Mouse (Mus musculus): ENCODE data around the gene Ackr1.

DNA sequence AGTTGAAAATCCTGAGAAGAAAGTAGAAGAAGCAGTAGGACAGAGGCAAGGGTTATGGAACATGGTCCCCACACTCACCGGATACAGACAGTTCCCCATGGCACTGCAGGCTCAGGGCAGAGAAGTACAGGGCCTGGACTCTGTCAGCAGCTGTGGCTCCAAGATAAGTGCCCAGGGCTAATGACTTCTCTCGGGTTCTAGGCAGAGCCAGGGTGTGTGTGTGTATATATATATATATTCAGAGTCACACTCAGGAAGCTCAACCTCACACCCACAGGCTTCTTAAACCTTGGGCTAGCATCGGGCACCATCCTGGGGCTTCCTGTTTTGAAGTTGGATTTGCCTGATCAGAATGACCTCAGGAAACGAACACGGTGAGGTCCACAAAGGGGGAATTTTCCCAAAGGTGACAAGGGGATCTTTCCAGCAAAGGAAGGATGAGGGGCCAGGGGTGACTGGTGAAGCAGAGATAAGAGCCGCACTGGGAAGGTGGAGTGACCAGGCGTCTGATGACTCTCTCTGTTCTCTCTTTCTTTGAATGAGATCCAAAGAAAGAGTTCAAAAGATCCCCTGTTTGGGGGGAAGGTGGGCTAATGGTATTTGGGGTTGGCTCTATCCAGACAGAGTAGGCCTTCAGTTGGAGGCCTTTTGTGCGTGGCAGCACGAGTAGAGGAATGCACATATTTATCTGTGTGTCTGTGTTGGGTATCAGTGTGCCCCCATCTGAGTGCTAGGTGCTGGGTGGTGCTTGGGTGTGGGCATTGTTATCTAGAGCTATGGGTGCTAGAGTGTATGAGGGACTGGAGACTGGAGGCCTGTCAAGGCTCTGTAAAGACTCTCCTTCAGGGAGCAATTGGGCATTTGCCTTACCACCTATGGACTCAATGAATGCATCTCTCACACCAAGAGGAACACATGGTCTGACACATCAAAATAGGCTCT, at the start of gene Ackr1:
- no peak for TF ChIP-seq CTCF (conservative IDR thresholded peaks at IDR 0.05; ENCODE audit: low read length)
- TF ChIP-seq NANOG (IDR thresholded peaks at IDR 0.05; ENCODE audit: borderline replicate concordance, low read length), result no peak

Data from E14TG2a.4 (cell line).